Mouse (Mus musculus) midbrain, postnatal 0 days (tissue): ENCODE measurements at regions not wholly inside any gene's neighbourhood (a gene's known extent, or its start where the extent isn't known, plus 50 kb on each side); places are given as distances from the start of the nearest gene placed in this dataset.
A peak's percentile ranks its signal among the peaks of the same experiment; 100 is the strongest.

Experiments used
- ATAC-seq: fragments of 200-750 bp; cut with Nextera tagmentation; 2 replicates; pipeline ENCODE4 v1.8.0; 2017; ENCODE audit warnings: moderate number of reproducible peaks, mild to moderate bottlenecking, moderate TSS enrichment, moderate library complexity; ENCODE audit not compliant: low FRiP score
- DNase-seq: peaks from one replicate; pipeline ENCODE4 v3.0.0-alpha.2; 2015; ENCODE audit warnings: low spot score
- H3K27ac ChIP-seq: fragments of 300-500 bp; sonication (generic); 2 replicates; pipeline ENCODE4 v1.5.1; 2014; ENCODE audit warnings: low read depth, mild to moderate bottlenecking, low read length, mixed read lengths
- H3K27me3 ChIP-seq: fragments of 300-500 bp; sonication (generic); 2 replicates; pipeline ENCODE4 v1.6.1; 2014; ENCODE audit warnings: low read length, control low read depth, mixed read lengths; ENCODE audit not compliant: insufficient read depth
- H3K36me3 ChIP-seq: fragments of 300-500 bp; sonication (generic); 2 replicates; pipeline ENCODE4 v1.6.1; 2014; ENCODE audit warnings: low read length, control low read depth, mixed read lengths; ENCODE audit not compliant: insufficient read depth
- H3K4me1 ChIP-seq: fragments of 300-500 bp; sonication (generic); 2 replicates; pipeline ENCODE4 v1.6.1; 2014; ENCODE audit warnings: mild to moderate bottlenecking, control low read depth, antibody characterized with exemption, low read length, mixed read lengths; ENCODE audit not compliant: insufficient read depth
- H3K4me2 ChIP-seq: fragments of 300-500 bp; sonication (generic); 2 replicates; pipeline ENCODE4 v1.6.1; 2014; ENCODE audit warnings: low read depth, mild to moderate bottlenecking, low read length, mixed read lengths; ENCODE audit not compliant: poor library complexity, severe bottlenecking
- H3K4me3 ChIP-seq: fragments of 300-500 bp; sonication (generic); 2 replicates; pipeline ENCODE4 v1.5.1; 2014; ENCODE audit warnings: low read depth, mild to moderate bottlenecking, low read length, moderate library complexity
- H3K9ac ChIP-seq: fragments of 300-500 bp; sonication (generic); replicated peaks from 2 replicates; pipeline ENCODE4 v1.6.1; 2014; ENCODE audit warnings: mild to moderate bottlenecking, low read length, moderate library complexity, mixed read lengths; ENCODE audit not compliant: poor library complexity, severe bottlenecking
- H3K9me3 ChIP-seq: fragments of 300-500 bp; sonication (generic); 2 replicates; pipeline ENCODE4 v1.6.1; 2016; ENCODE audit warnings: low read length, control low read depth
- CTCF ChIP-seq: IDR thresholded peaks from 2 replicates; pipeline ENCODE4 v1.5.1; 2016; ENCODE audit warnings: antibody characterized with exemption, mild to moderate bottlenecking
- WGBS: fragments of 180-500 bp; shearing (Covaris S2); extraction: QIAGEN DNeasy Blood & Tissue Kit; methylation state at CpG from one replicate; pipeline ENCODE4 v1.1.7; 2014; 5-methylcytosine and 5-hydroxymethylcytosine counted together

- WGBS, result 81% methylated on average over 5 of the region's 5 CpGs
- Histone ChIP-seq H3K4me2 (no peak overlapping the region), H3K9me3 (no peaks in the 10 kb centered on the region), H3K4me1 (no peaks in the 10 kb centered on the region), H3K4me3 (no peak overlapping the region), H3K9ac (no peak overlapping the region), H3K27ac (no peak overlapping the region), H3K27me3 (no peaks in the 10 kb centered on the region), H3K36me3 (no peaks in the 10 kb centered on the region)
- TF ChIP-seq CTCF, result no peak
- DNase-seq (no peak), ATAC-seq (no peak)
Observed at GRCm38 (mm10) chr1:122076085-122076484, 508.3 kb upstream of the Ddx18 start.

- H3K4me2 ChIP-seq, result no peak overlapping the region
- WGBS, result 85% methylated on average over 1 of the region's 1 CpGs
- H3K9ac ChIP-seq, result no peak overlapping the region
- H3K4me3 ChIP-seq, result no peak overlapping the region
- no peak overlapping the region for H3K27ac ChIP-seq
- TF ChIP-seq CTCF, result peak; percentile 60
- no peaks in the 10 kb centered on the region for H3K36me3 ChIP-seq
- H3K27me3 ChIP-seq, result no peaks in the 10 kb centered on the region
- H3K4me1 ChIP-seq, result no peaks in the 10 kb centered on the region
- ATAC-seq (no peak), DNase-seq (peak; percentile 24)
- H3K9me3 ChIP-seq, result no peaks in the 10 kb centered on the region
Observed at GRCm38 (mm10) chr1:122055146-122055545, 487.4 kb upstream of the Ddx18 start.

GRCm38 (mm10) chr1:122048112-122048725 lies 480.4 kb upstream of the Ddx18 start:
- H3K4me1 ChIP-seq, result no peaks in the 10 kb centered on the region
- H3K36me3 ChIP-seq, result no peaks in the 10 kb centered on the region
- ATAC-seq (no peak), DNase-seq (no peak)
- no peaks in the 10 kb centered on the region for H3K9me3 ChIP-seq
- WGBS, result 57% methylated on average over 2 of the region's 2 CpGs
- TF ChIP-seq CTCF, result no peak
- no peak overlapping the region for H3K4me2 ChIP-seq
- H3K27ac ChIP-seq, result no peak overlapping the region
- H3K27me3 ChIP-seq, result no peaks in the 10 kb centered on the region
- H3K9ac ChIP-seq, result no peak overlapping the region
- H3K4me3 ChIP-seq, result no peak overlapping the region

- Histone ChIP-seq H3K36me3 (no peaks in the 10 kb centered on the region), H3K4me3 (no peak overlapping the region), H3K4me2 (no peak overlapping the region), H3K9me3 (no peaks in the 10 kb centered on the region), H3K4me1 (no peaks in the 10 kb centered on the region), H3K27me3 (no peaks in the 10 kb centered on the region), H3K9ac (no peak overlapping the region), H3K27ac (no peak overlapping the region)
- no peak for TF ChIP-seq CTCF
- DNase-seq (no peak), ATAC-seq (no peak)
- WGBS, result 68% methylated on average over 1 of the region's 1 CpGs
Observed at GRCm38 (mm10) chr1:122043896-122044295, 476.1 kb upstream of the Ddx18 start.

- H3K4me3 ChIP-seq, result no peak overlapping the region
- no peak overlapping the region for H3K27ac ChIP-seq
- H3K36me3 ChIP-seq, result no peaks in the 10 kb centered on the region
- H3K9me3 ChIP-seq, result no peaks in the 10 kb centered on the region
- WGBS, result 63% methylated on average over 5 of the region's 5 CpGs
- no peak overlapping the region for H3K9ac ChIP-seq
- DNase-seq (peak; percentile 76), ATAC-seq (no peak)
- H3K4me2 ChIP-seq, result no peak overlapping the region
- H3K4me1 ChIP-seq, result no peaks in the 10 kb centered on the region
- no peaks in the 10 kb centered on the region for H3K27me3 ChIP-seq
- TF ChIP-seq CTCF, result no peak
Observed at GRCm38 (mm10) chr1:122043114-122043513, 475.3 kb upstream of the Ddx18 start.

GRCm38 (mm10) chr1:122007749-122008148 lies 440.0 kb upstream of the Ddx18 start:
- H3K9ac ChIP-seq, result no peak overlapping the region
- WGBS, result 82% methylated on average over 2 of the region's 2 CpGs
- no peak for DNase-seq
- H3K4me1 ChIP-seq, result no peaks in the 10 kb centered on the region
- no peak overlapping the region for H3K4me3 ChIP-seq
- TF ChIP-seq CTCF, result no peak
- H3K9me3 ChIP-seq, result no peaks in the 10 kb centered on the region
- H3K27me3 ChIP-seq, result no peaks in the 10 kb centered on the region
- no peaks in the 10 kb centered on the region for H3K36me3 ChIP-seq
- no peak overlapping the region for H3K4me2 ChIP-seq
- H3K27ac ChIP-seq, result no peak overlapping the region
- no peak for ATAC-seq
